Mouse (Mus musculus): Measurements from ENCODE around the gene Spns3.

- TF ChIP-seq CTCF (IDR thresholded peaks at IDR 0.05; ENCODE audit: insufficient read depth, low read depth, low read length) (no peak), POLR2A (IDR thresholded peaks at IDR 0.05; ENCODE audit: insufficient read depth, low read depth, low read length) (no peak)
Measured at GRCm38 (mm10) chr11:72485960-72486359, 64.3 kb downstream of the Spns3 start.

Measured in olfactory bulb, adult 2 months (tissue).